Mouse (Mus musculus): ENCODE data around the gene Dqx1. TPM values are rescaled to one million over a fixed set of nuclear protein-coding genes. Genes with fewer than 3 reads are reported as not detected.

Gene Dqx1
- polyA plus RNA-seq, 1 experiment from 2014 or later = 1.3 TPM

- Histone ChIP-seq H3K4me1 (peaks cover 35% of the 10 kb centered on the region), H3K4me2 (peak overlapping the region; percentile 54), H3K4me3 (peak overlapping the region; percentile 33), H3K36me3 (no peaks in the 10 kb centered on the region), H3K9me3 (no peaks in the 10 kb centered on the region), H3K27ac (no peak overlapping the region), H3K27me3 (peaks cover 97% of the 10 kb centered on the region), H3K9ac (no peak overlapping the region)
- ATAC-seq (ENCODE audit: insufficient number of reproducible peaks, insufficient read depth, low FRiP score, low TSS enrichment, low read depth) = 0 out of 2 replicates have a peak, but pooled peaks have one; percentile 29
- under 1% methylated on average over 24 of the region's 24 CpGs for WGBS
Observed at GRCm38 (mm10) chr6:83071220-83071619, 13.6 kb downstream of the Dqx1 start.

- Histone ChIP-seq H3K4me1 (peaks cover 35% of the 10 kb centered on the region), H3K9ac (no peak overlapping the region), H3K4me3 (no peak overlapping the region), H3K4me2 (no peak overlapping the region), H3K36me3 (peaks cover 5% of the 10 kb centered on the region), H3K27me3 (peaks cover 64% of the 10 kb centered on the region), H3K9me3 (no peaks in the 10 kb centered on the region), H3K27ac (no peak overlapping the region)
- WGBS = 22% methylated on average over 2 of the region's 2 CpGs
- ATAC-seq (ENCODE audit: insufficient number of reproducible peaks, insufficient read depth, low FRiP score, low TSS enrichment, low read depth) = no peak
Observed at GRCm38 (mm10) chr6:83074979-83075378, 17.3 kb downstream of the Dqx1 start.

GRCm38 (mm10) chr6:83077630-83078323 is 20.1 kb downstream of the Dqx1 start, which contains the start of gene Pcgf1:
Pcgf1 (plus strand) TSS chr6:83077869.
- Histone ChIP-seq H3K27me3 (peaks cover 46% of the 10 kb centered on the region), H3K9ac (peak within 1 kb of the TSS; percentile 85), H3K4me3 (peak within 1 kb of the TSS; percentile 81), H3K9me3 (no peaks in the 10 kb centered on the region), H3K36me3 (peaks cover 31% of the 10 kb centered on the region), H3K4me2 (peak within 1 kb of the TSS; percentile 93), H3K4me1 (peaks cover 20% of the 10 kb centered on the region), H3K27ac (peak within 1 kb of the TSS; percentile 88)
- peak; percentile 78 for ATAC-seq (ENCODE audit: insufficient number of reproducible peaks, insufficient read depth, low FRiP score, low TSS enrichment, low read depth)
- WGBS = under 1% methylated on average over 54 of the region's 54 CpGs

- Histone ChIP-seq H3K4me1 (peaks cover 20% of the 10 kb centered on the region), H3K36me3 (peaks cover 31% of the 10 kb centered on the region), H3K4me2 (peak overlapping the region; percentile 93), H3K9ac (peak overlapping the region; percentile 85), H3K27ac (peak overlapping the region; percentile 88), H3K4me3 (peak overlapping the region; percentile 81), H3K27me3 (peaks cover 47% of the 10 kb centered on the region), H3K9me3 (no peaks in the 10 kb centered on the region)
- peak; percentile 90 for ATAC-seq (ENCODE audit: insufficient number of reproducible peaks, insufficient read depth, low FRiP score, low TSS enrichment, low read depth)
- 0% methylated on average over 46 of the region's 46 CpGs for WGBS
Observed at GRCm38 (mm10) chr6:83078324-83078858, 20.7 kb downstream of the Dqx1 start.

GRCm38 (mm10) chr6:83080210-83080609 is 22.6 kb downstream of the Dqx1 start:
- Histone ChIP-seq H3K4me1 (peaks cover 31% of the 10 kb centered on the region), H3K4me2 (no peak overlapping the region), H3K27me3 (peaks cover 47% of the 10 kb centered on the region), H3K27ac (no peak overlapping the region), H3K4me3 (no peak overlapping the region), H3K9me3 (no peaks in the 10 kb centered on the region), H3K9ac (no peak overlapping the region), H3K36me3 (peaks cover 31% of the 10 kb centered on the region)
- ATAC-seq (ENCODE audit: insufficient number of reproducible peaks, insufficient read depth, low FRiP score, low TSS enrichment, low read depth) = no peak
- 95% methylated on average over 5 of the region's 5 CpGs for whole genome bisulfite sequencing

- Histone ChIP-seq H3K4me3 (no peak overlapping the region), H3K4me2 (no peak overlapping the region), H3K27ac (no peak overlapping the region), H3K4me1 (peaks cover 43% of the 10 kb centered on the region), H3K27me3 (peaks cover 67% of the 10 kb centered on the region), H3K9ac (peak overlapping the region; percentile 36; the same call in 1 of the 2 replicates), H3K9me3 (no peaks in the 10 kb centered on the region), H3K36me3 (peaks cover 31% of the 10 kb centered on the region)
- ATAC-seq (ENCODE audit: insufficient number of reproducible peaks, insufficient read depth, low FRiP score, low TSS enrichment, low read depth) = no peak
- 16% methylated on average over 5 of the region's 5 CpGs for WGBS
Observed at GRCm38 (mm10) chr6:83083497-83083896, 25.9 kb downstream of the Dqx1 start.

GRCm38 (mm10) chr6:83084477-83084876 is 26.8 kb downstream of the Dqx1 start:
- peaks cover 76% of the 10 kb centered on the region for H3K27me3 ChIP-seq
- peaks cover 31% of the 10 kb centered on the region for H3K36me3 ChIP-seq
- no peak overlapping the region for H3K4me3 ChIP-seq
- no peak overlapping the region for H3K27ac ChIP-seq
- no peak overlapping the region for H3K4me2 ChIP-seq
- no peak overlapping the region for H3K9ac ChIP-seq
- peaks cover 35% of the 10 kb centered on the region for H3K4me1 ChIP-seq
- ATAC-seq (ENCODE audit: insufficient number of reproducible peaks, insufficient read depth, low FRiP score, low TSS enrichment, low read depth) = no peak
- H3K9me3 ChIP-seq = no peaks in the 10 kb centered on the region
- WGBS = 7% methylated on average over 6 of the region's 6 CpGs

GRCm38 (mm10) chr6:83086121-83087035 is 28.7 kb downstream of the Dqx1 start, which contains the start of gene Lbx2:
Lbx2 (plus strand) TSS chr6:83086367.
- H3K4me3 ChIP-seq = peak within 1 kb of the TSS; percentile 34
- 4% methylated on average over 39 of the region's 42 CpGs for WGBS
- peaks cover 12% of the 10 kb centered on the region for H3K36me3 ChIP-seq

GRCm38 (mm10) chr6:83087205-83087925 is 29.7 kb downstream of the Dqx1 start:
- WGBS = 2% methylated on average over 47 of the region's 47 CpGs
- Histone ChIP-seq H3K9me3 (no peaks in the 10 kb centered on the region), H3K27me3 (peaks cover 96% of the 10 kb centered on the region), H3K4me2 (peak overlapping the region; percentile 55), H3K36me3 (peaks cover 2% of the 10 kb centered on the region; the same call in 1 of the 2 replicates), H3K4me1 (peaks cover 30% of the 10 kb centered on the region), H3K27ac (no peak overlapping the region), H3K9ac (no peak overlapping the region), H3K4me3 (peak overlapping the region; percentile 27)
- no peak for ATAC-seq (ENCODE audit: insufficient number of reproducible peaks, insufficient read depth, low FRiP score, low TSS enrichment, low read depth)

More at GRCm38 (mm10) chr6:83086121-83087035, 28.7 kb downstream of the Dqx1 start, which contains the start of gene Lbx2:
- peaks cover 94% of the 10 kb centered on the region for H3K27me3 ChIP-seq
- H3K9ac ChIP-seq = peak within 1 kb of the TSS; percentile 59
- H3K4me1 ChIP-seq = peaks cover 30% of the 10 kb centered on the region
- no peak for ATAC-seq (ENCODE audit: insufficient number of reproducible peaks, insufficient read depth, low FRiP score, low TSS enrichment, low read depth)
- H3K27ac ChIP-seq = no peak within 1 kb of the TSS
- no peaks in the 10 kb centered on the region for H3K9me3 ChIP-seq
- H3K4me2 ChIP-seq = peak within 1 kb of the TSS; percentile 55

GRCm38 (mm10) chr6:83087926-83088260 is 30.2 kb downstream of the Dqx1 start:
- no peaks in the 10 kb centered on the region for H3K36me3 ChIP-seq
- peaks cover 30% of the 10 kb centered on the region for H3K4me1 ChIP-seq
- peaks cover 96% of the 10 kb centered on the region for H3K27me3 ChIP-seq
- H3K9me3 ChIP-seq = no peaks in the 10 kb centered on the region
- no peak overlapping the region for H3K9ac ChIP-seq
- H3K27ac ChIP-seq = no peak overlapping the region
- peak overlapping the region; percentile 55 for H3K4me2 ChIP-seq
- WGBS = 4% methylated on average over 9 of the region's 9 CpGs
- ATAC-seq (ENCODE audit: insufficient number of reproducible peaks, insufficient read depth, low FRiP score, low TSS enrichment, low read depth) = no peak
- H3K4me3 ChIP-seq = peak overlapping the region; percentile 27

Measured in embryonic facial prominence, embryonic 13.5 days (tissue).